Mouse (Mus musculus) layer of hippocampus, adult 9-10 months (tissue): ENCODE measurements around the gene Zfp738.
"Not testable (repeated sequence)": the region's sequence is repeated elsewhere in the genome, so short reads cannot be mapped to it uniquely, and the experiment has no call there.

ENCODE experiments used
- DNase-seq: peaks from one replicate; pipeline ENCODE4 v3.0.0; 2022; ENCODE audit warnings: low spot score

The Zfp738 gene

DNA sequence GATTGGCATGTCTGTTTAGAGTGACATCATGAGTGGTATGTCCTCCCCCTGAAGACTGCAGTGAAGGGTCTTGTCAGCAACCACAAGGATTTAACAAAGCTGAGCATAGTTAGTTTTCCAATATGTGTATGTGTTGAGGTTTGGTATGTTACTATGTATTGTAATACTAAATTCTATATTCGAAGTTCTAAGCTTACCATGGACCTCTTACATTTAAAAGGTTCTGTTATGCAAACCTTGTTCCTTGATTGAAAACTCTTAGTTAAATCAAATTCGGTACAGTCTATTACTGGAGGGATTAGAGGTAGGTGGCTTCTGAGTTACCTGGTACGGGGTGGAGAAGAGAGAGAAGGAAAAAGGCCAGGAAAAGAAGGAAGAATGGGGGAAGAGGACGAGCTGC lies at the start of gene Zfp738:
Gene Zfp738, minus strand, starts transcription at position 101 of the 400 bp plus-strand sequence.
- no peak for DNase-seq

DNA sequence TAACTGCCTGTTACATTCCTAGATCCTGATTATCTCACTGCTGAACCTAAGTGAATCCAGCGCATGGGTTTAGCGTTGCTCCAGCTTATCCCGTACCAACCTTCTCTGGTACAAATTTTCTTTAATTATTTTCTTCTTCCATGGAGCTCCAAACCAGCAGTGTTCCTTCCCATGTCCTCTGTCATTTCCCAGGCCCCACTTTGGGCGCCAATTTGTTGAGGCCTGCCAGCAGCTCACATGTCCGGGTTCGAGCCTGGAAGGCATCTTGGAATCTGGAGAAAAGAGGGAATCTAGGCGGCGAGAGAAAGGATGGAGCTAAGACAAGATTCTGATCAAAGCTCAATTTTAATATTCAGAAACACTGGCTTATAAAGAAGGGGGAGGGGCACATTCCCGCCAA lies 47.5 kb upstream of the Zfp738 start:
- not testable (repeated sequence) for DNase-seq

DNA sequence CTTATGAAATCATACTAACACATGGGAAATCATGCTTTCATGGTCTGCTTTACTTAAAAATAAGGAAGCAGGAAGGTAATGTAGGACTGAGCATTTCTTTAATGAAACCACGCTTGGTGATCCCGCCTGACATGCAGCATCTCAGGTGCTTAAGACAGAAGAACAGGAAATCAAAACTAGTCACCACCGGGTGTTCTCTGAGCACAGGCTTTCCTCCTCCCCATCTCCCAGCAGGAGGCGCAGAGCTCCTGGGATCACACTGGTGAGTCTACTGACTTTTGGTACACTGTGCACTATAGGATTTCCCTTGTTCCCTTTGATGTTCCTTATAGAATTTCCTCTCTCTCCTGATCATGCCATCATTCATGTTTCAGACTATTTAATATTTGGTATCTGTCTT lies 42.6 kb upstream of the Zfp738 start:
- not testable (repeated sequence) for DNase-seq

DNA sequence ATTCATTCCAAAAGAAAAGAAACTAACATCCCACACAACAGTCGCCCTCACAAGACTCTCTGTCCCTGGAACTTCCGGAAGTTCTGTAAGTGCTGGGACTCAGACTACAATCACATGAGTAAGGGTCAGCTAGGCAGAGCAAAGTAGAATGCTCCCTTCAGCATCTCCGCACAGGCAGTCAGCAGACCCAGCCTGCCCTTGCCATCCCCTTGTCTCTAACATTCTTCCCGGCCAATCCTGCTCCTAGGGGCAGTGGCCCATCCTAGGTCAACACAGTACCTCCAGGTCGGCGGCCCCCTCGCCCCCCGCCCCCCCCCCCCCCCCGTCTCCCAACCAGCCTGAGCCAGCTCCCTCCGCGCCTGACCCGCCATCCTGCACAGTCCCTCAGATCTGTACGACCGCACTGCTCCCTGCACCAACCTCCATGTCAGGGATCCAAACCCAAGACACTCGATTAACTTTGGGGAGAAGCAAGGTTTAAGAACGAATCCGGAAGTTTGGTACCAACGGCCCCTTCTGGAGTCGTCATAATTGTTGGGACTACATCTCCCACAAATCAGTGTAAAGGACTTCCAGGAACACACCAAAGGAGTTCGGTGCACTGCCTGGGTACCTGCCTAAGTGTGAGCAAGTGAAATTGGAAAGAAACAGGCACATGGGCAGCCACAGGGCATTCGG lies 41.9 kb upstream of the Zfp738 start, which contains the start of gene Zfp65:
Gene Zfp65, minus strand, starts transcription at position 533 of the 678 bp plus-strand sequence.
- DNase-seq = no peak

DNA sequence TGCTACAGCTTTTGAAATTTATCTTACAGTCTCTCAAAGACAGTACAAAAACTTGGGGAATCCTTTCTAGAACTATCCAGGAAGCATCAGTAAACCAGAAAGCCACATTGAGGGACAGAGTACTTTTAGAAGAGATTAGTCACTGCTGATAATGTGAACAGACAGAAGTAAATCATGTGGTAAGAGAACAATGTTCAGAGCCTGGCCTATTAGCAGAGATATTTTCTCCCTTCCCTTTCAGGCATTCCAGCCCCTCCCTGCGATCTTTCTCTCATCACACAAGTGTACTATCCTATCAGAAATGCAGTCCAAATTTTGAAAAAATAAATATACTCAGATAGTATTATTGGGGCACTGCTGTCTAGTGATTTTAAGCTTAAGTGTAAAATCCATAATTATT lies 41.2 kb upstream of the Zfp738 start:
- DNase-seq = no peak

DNA sequence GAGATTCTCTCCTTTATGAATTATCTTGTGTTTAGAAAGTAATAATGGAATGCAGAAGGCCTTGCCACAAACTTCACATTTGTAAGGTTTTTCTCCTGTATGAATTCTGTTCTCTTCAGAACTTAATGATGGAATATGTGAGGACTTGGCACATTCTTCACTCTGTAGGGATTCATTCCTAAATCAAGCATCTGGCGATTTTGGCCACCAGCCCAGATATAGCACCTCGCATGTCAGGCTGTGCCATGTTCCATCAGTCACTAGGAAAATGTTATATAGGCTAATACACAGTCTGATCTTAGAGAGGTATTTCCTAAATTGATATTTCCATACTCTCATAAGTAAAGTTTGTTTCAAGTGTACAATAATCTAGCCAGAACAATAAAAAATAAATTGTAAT lies 38.5 kb upstream of the Zfp738 start:
- not testable (repeated sequence) for DNase-seq

DNA sequence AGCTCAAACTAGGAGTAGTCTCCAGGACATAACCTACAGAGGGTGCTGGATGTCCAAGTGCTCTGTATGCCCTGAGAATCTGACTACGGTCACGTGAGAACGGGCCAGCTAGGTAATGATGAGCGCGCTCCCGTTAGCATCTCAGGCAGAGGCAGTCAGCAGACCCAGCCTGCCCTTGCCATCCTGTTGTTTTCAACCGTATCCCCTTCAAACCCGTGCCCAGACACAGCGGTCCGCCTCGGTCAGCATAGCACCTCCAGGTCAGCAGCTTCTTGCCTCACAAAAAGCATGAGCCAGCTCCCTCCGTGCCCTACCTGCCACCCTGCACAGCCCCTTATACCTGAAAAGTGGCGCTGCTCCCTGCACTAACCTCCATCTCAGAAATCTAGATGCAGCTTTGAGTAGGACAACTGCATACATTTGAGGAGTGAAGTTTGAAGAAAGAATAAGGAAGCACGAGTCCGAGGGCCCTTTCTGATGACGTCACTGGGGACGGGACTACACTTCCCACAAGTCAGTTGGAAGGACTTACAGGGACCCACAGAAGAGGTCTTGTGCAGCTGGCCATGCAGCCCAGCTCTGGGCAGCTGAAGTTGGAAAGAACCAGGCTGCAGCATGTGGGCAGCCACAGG lies 37.1 kb upstream of the Zfp738 start:
- DNase-seq = peak; percentile 87

DNA sequence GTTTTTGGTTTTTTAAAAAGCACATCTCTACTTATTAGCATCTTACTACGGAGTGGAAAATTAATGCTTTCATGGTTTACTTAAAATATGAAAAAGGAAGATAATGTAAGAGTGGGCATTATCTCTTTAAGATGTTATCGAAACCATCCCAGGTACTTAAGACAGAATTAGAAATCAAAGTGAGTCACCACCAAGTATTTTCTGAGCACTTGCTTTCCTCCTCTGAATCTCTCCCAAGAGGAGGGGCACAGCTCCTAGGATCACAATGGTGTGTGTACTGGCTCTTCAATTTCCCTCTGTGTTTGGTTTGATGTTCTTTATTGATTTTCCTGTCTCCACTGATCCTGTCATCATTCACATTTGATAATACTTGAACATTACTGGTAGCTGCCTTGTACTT lies 3.0 kb downstream of the Zfp738 start:
- DNase-seq = not testable (repeated sequence)

DNA sequence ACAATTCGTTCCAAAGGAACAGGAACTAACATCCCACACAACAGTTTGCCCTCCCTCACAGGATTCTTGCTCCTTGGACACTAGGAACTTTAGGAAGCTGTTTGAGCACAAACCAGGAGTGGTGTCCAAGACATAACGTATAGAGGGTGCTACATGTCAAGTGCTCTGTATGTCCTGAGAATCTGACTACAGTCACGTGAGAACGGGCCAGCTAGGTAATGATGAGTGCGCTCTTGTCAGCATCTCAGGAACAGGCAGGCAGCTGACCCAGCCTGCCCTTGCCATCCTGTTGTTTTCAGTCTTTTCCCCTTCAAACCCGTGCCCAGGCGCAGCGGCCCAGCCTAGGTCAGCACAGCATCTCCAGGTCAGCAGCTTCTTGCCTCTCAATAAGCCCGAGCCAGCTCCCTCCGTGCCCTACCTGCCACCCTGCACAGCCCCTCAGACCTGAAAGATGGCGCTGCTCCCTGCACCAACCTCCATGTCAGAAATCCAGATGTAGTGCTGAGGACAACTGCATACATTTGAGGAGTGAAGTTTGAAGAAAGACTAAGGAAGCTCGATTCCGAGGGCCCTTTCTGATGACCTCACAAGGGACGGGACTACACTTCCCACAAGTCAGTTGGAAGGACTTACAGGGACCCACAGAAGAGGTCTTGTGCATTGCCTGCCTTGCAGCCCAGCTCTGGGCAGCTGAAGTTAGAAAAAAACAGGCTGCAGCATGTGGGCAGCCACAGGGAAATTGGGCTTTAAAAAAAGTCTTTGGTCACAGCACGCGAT lies 3.7 kb downstream of the Zfp738 start:
- peak; percentile 77 for DNase-seq

DNA sequence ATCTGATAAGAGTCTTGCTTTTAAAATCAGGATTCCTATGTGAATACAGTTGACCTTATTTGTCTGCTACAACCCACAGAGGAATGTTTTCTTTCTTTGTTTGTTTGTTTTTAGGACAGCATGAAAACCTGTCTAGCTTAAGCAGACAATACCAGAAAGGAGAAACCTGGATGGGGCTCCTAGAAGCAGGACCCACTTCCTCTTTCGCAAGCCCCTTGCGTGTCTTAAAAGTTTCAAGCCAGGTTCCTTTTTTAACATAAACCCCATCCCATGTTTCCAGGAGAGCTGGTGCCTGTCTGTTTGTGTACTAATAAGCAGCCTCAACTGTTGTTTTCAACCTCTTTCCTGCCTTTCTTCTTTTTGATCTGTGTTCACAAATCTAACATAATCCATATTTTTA lies 12.0 kb downstream of the Zfp738 start:
- DNase-seq = no peak

DNA sequence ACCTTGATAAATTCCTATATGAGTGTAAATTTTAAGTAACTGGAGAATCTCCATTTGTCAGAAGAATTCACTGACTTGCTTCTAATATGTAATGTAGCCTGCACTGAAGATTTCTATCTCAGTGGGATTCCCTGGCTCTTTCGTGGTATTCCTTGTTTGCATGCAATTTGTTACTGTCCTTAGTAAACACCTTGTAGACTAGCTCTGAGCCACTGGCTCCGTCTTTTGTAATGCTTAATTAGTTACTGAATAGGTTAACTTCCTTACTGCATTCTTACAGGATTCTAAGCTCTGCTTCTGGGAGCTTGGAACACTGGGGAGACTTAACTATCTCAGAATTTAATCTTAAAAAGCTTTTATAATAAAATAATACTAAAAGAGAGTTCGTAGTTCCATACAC lies 34.4 kb downstream of the Zfp738 start:
- DNase-seq = no peak

DNA sequence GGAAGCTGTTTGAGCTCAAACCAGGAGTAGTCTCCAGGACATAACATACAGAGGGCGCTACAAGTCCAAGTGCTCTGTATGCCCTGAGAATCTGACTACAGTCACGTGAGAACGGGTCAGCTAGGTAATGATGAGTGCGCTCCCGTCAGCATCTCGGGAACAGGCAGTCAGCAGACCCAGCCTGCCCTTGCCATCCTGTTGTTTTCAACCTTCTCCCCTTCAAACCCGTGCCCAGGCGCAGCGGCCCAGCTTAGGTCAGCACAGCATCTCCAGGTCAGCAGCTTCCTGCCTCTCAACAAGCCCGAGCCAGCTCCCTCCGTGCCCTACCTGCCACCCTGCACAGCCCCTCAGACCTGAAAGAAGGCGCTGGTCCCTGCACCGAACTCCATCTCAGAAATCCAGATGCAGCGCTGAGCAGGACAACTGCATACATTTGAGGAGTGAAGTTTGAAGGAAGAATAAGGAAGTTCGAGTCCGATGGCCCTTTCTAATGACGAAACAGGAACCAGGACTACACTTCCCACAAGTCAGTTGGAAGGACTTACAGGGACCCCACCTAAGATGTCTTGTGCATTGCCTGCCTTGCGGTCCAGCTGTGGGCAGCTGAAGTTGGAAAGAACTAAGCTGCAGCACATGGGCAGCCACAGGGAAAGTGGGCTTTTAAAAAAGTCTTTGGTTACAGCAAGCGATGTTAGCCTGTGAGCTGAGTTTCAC lies 49.4 kb downstream of the Zfp738 start, which contains the start of the genes Gm49345 and Zfp729a:
Gene Gm49345, minus strand, starts transcription at position 476 of the 714 bp plus-strand sequence.
Gene Zfp729a, minus strand, starts transcription at position 498 of the 714 bp plus-strand sequence.
- peak; percentile 85 for DNase-seq

DNA sequence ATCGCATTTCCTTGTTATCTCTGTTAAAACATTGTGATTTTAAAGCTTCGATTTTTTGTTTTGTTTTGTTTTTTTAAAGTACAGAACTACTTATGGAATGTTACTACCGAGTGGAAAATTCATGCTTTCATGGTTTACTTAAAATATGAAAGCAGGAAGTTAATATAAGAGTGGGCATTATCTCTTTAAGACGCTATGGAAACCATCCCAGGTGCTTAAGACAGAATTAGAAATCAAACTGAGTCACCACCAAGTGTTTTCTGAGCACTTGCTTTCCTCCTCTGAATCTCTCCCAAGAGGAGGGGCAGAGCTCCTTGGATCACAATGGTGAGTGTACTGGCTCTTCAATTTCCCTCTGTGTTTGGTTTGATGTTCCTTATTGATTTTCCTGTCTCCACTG lies 76.8 kb downstream of the Zfp738 start:
- DNase-seq = no peak

DNA sequence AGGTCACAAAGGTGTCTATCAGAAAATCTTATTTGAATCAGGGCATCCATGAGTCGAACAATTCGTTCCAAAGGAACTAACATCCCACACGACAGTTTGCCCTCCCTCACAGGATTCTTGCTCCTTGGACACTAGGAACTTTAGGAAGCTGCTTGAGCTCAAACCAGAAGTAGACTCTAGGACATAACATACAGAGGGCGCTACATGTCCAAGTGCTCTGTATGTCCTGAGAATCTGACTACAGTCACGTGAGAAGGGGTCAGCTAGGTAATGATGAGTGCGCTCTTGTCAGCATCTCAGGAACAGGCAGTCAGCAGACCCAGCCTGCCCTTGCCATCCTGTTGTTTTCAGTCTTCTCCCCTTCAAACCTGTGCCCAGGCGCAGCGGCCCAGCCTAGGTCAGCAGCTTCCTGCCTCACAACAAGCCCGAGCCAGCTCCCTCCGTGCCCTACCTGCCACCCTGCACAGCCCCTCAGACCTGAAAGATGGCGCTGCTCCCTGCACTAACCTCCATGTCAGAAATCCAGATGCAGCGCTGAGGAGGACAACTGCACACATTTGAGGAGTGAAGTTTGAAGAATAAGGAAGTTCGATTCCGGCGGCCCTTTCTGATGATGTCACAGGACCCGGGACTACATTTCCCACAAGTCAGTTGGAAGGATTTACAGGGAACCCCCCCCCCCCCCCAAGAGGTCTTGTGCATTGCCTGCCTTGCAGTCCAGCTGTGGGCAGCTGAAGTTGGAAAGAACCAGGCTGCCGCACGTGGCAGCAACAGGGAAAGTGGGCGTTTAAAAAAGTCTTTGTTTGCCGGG lies 77.6 kb downstream of the Zfp738 start, which contains the start of gene Zfp729b:
Gene Zfp729b, minus strand, starts transcription at position 642 of the 811 bp plus-strand sequence.
- DNase-seq = peak; percentile 85
